Mouse (Mus musculus): ENCODE measurements around the gene Cdc42se2. TPM values are rescaled to one million over a fixed set of nuclear protein-coding genes. Genes with fewer than 3 reads are reported as not detected.

Cdc42se2 gene
- total RNA-seq, 2 experiments from 2014 or later = 14.2 to 17.1 TPM

DNA sequence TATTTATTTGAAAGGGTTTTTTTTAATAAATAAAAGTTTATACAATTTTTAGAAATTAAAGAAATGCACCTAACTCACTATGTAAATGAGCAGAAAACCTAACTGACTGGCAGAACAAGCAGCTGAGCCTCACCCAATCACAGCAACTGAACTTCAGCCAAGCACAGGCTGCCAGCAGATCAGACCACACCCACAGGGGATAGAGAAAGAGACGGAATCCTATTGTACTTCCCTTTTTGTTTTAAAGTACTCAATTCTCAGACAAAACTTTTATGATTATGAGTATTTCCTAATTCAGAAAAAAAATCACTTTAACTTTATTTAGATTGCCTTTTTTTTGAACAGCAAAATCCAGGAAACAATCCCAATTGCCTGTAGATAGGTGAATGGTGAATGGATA lies 29.5 kb downstream of the Cdc42se2 start:
- peak; percentile 28 for DNase-seq (ENCODE audit: low spot score)

DNA sequence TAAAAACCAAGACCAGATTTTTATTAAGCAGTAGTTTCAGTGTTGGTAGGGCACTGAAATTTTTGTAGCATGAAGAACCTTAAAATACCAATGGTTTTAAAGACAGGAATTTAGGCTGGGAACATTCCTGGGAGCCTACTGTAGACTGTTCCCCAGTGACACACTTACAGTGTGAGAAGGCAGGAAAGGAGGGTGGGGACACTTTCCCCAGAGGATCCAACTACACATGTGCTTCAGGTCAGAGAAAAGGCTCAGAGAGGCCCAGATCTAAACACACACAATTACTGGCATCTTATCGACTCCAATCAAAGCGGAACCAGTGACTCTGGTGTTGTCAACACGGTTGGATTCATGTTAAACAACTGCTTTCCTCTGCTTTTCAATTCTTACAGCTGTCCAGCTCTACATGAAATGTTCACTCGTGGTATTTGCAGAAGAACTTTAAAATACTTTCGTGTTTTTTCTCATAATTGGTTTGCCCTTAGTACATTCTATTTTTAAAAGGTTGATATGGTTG lies 32.3 kb downstream of the Cdc42se2 start:
- no peak for DNase-seq (ENCODE audit: low spot score)

DNA sequence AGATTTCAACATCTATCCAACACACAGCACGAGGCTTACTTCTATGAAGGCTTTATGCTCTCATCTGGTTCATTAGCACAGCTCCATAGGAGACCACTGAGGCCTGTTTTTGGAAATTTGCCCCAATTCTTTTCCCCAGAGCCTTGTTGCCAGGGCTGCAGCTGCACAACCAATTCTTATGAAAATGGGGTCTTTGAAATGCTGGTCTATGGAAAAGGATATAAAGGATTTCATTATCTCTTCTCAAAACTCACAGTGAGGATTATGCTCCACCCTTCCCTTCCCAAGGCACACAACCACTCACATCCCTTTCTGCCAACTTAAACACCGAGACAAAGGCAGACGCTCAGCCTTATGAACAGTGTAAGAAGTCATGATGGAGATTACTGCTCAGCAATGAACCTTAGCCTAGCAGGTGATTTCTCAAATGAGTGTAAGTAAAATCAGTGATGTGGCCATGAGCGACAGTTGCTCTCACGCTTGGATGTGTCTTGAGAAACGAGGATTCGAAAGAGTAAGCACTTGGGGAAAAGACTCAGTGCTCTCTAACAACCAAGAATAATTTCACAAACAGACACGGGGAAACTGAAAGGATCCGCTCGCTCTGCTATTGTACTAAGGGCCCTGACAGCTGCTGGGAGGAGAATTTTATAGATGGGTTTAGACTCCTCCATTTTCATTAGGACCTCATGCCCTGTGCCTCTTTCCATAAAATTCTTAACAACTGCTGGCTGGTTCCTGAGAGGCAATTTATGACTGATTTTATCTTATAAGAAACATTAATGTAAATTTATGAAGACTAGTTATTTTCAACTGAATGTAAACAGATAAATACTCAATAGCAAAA lies 33.0 kb downstream of the Cdc42se2 start:
- no peak for DNase-seq (ENCODE audit: low spot score)

DNA sequence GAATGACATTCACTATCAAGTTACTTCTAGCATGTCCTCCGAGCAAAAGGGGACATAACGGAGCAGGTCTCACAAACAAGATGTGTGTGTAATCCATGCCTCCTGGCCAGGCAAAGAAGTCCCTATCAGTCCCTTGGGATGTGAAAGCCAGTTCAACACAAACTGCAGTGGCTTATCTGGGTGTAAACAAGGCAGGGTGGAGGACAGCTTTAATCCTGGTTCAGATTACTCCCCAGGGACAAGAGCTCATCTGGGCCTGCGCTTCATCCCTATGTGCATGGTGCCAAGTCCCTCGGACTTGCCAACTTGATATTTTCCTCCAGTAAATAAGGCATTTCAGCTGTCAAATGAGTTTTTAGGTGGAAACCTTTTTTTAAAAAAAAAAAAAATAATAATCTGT lies 36.0 kb downstream of the Cdc42se2 start:
- DNase-seq (ENCODE audit: low spot score) = peak; percentile 33

DNA sequence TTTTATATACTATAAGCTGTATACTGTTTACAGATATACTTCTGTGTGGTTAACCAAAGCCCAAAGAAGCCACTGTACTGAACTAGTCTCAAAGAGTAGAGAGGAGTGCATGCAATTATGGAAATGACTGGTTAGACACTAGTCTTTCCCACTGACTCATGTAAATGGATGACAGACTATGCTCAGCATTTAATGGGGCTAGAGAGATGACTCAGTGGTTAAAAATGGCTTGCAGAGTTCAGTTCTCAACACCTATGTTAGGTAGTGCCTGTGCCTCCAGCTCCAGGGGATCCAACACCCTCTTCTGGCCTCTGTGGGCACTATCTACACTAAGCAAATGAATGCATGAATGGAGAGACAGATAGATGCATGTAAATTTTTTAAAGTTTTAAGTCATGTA lies 38.6 kb downstream of the Cdc42se2 start:
- DNase-seq (ENCODE audit: low spot score) = no peak

DNA sequence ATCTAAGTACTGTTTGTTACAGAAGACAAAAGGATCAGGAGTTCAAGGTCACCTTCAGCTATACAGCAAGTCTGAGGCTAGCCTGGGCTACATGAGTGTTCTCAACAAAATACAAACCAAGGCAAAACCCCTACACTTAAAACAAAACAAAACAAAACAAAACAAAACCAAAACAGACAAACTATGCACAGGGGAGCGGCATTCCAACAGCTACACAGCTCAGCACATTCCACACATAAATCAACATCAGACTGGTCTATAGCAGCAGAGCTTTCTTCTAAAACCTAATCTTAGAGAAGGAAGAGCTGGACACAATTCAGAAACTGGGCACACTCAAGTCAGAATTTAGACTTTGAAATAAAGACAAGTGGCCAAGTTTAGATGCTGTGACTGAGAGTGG lies 43.2 kb downstream of the Cdc42se2 start:
- DNase-seq (ENCODE audit: low spot score) = no peak

DNA sequence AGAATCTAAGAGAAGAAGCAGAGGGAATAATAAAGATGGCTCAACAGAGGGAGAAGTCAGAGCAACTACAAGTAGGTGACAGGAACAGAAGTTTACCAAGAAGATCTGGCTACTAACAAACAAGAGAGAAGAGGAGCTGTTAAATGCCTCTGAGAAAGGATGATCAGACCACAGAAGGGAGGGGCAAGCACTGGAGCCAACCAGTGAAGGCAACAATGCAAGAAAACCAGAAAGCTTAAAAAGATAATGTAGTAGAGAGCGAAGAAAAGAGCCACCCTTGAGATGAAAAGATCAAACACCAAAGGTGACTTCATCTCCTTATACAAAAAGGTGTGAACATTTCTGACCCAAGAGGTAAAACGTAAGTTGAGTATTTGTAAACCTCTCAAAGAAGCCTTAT lies 46.1 kb downstream of the Cdc42se2 start:
- no peak for DNase-seq (ENCODE audit: low spot score)

DNA sequence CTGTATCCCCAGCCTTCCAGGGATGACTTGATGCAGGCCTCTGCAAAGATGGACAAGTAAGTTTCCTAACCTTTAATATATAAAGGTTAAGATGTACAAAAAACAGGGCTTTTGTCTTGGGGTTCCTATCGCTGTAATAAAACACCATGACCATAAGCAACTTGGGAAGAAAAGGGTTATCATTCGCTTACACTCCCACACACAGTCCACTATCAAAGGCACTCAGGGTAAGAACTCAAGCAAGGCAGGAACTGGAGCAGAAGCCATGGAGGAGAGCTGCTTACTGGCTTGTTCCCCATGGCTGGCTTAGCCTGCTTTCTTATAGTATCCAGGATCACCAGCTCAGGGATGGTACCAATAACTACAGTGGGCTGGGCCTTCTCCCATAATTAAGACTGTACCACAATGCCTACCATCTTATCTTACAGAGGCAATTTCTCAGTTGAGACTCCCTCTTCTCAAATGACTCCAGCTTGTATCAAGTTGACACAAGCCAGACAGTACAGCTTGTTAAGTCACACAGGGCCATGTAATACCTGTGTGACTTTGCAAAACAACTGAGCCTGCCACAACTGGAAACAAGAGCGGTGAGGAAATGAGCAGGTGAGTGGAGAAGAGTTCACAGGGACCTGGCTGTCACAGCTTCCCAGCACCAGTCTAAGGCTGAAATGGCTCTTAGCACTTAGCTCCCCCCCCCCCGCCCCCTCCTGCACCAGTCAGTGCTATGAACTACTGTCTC lies 48.3 kb downstream of the Cdc42se2 start:
- DNase-seq (ENCODE audit: low spot score) = no peak

DNA sequence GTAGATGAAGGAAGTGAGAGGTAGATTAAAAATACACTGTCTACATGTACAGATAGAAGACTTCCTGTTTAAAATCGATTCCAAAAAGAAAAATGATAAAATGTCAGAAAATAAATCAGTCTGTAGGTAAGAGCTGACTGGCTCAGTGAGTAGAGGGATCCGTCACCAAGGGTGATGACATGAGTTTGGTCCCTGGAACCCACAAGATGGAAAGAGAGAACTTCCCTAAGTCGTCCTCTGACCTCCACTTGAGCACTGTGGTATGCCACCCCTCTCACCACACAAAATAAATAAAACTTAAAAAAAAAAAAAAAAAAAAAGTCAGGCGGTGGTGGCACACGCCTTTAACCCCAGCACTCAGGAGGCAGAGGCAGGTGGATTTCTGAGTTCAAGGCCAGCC lies 50.6 kb downstream of the Cdc42se2 start:
- DNase-seq (ENCODE audit: low spot score) = no peak

DNA sequence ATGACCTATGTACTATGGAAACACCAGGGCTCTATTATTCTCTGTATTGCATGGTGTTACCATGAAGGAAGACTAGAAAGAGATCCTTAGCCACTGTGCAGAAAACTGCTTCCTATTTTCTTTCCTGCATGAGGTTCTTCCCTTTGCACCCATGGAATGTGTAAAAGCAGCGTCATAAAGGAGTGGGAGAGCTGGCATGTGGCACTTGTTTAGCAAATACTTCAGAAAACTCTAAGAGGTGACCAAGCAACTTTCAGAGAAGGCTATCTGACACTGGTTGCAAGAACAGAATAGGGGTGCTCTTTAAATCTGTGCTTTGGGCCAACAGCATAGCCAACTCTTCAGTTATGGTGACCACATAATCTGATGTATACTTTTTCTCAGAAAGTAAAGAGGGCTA lies 52.4 kb downstream of the Cdc42se2 start:
- no peak for DNase-seq (ENCODE audit: low spot score)

DNA sequence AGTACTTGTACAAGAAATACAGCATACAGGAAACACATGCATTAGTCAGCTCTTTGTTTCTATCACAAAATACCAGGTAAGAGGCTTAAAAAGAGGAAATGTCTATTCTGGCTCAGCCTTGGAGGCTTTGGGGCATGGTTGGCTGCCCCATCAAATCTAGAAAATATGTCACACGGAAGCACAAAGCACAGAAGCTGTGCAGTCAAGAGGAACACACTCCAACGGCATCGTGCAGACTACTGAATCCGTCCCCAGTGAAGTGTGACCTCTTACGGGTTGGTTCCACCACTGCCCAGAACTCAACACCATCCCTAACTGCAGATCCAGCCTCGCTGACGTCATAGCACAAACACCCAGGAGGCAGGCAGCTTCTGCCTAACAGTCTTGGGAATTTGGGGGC lies 53.9 kb downstream of the Cdc42se2 start:
- DNase-seq (ENCODE audit: low spot score) = no peak

DNA sequence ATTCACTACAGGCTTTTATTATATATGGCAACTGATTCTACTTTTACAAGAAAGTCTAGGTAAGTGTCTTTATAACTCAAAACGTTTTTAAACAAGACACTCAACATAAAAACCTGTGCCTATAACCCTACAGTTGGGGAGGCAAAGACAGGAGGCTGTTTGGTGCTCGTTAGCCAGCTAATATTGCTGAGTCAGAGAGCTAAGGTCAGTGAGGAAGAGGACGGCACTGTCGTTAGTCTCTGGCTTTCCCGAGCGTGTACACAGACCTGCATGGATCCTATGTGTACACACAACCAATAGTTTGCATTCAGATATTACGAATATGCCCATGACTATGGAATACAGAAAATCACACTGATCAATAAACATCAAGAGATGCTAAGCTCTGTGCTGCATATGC lies 56.1 kb downstream of the Cdc42se2 start:
- DNase-seq (ENCODE audit: low spot score) = no peak

DNA sequence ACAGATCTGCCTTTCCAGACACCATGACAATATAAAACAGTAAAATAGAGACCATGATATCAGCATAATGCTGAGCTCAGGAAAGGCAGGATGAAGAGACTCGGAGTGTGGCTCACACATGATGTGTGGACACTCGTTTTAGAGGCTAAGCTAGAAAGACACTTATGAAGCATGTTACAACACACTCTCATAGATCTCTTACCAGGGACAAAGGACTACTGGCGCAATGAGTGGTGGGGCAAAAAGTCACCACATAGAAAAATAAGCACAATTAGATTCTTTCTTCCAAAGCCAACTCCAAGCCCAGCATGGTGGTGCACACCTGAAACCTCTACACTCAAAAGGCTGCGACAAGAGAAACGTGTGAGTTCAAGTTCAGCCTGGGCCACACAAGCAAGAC lies 56.5 kb downstream of the Cdc42se2 start:
- DNase-seq (ENCODE audit: low spot score) = no peak

DNA sequence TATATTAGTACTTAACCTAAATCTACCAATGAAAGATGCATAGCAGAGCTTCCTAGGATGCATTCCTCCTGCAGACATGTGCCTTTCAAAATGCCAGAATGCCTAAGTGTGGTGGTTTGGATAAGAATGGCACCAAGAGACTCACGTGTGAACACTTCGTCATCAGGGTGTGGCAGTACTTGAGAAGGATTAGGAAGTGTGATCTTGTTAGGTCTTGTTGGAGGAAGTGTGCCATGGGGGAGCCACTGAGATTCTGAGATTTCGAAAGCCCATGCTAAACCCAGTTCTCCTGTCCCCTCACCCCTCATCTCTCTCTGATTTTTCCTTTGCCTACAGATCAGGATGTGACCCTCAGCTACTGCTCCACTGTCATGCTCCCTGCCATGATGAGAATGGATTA lies 58.2 kb downstream of the Cdc42se2 start:
- DNase-seq (ENCODE audit: low spot score) = no peak

DNA sequence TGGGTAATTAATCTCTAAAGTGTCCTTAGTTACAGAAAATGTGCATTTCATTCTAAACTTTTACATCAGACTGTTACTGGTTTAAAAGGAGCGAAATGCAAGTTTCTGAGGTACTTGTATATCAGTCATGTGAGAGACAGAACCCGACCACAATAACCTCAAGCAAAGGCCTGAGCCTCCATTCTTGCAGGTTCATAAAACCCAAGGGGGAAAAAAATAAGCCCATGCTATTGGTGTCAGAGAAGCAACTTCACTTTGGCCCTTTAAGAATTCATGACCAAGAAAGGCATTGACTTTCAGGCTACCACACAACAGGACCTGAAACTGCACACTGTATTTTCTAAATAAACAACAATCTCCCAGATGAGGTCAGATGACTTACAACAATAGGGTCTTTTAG lies 59.1 kb downstream of the Cdc42se2 start:
- DNase-seq (ENCODE audit: low spot score) = no peak

DNA sequence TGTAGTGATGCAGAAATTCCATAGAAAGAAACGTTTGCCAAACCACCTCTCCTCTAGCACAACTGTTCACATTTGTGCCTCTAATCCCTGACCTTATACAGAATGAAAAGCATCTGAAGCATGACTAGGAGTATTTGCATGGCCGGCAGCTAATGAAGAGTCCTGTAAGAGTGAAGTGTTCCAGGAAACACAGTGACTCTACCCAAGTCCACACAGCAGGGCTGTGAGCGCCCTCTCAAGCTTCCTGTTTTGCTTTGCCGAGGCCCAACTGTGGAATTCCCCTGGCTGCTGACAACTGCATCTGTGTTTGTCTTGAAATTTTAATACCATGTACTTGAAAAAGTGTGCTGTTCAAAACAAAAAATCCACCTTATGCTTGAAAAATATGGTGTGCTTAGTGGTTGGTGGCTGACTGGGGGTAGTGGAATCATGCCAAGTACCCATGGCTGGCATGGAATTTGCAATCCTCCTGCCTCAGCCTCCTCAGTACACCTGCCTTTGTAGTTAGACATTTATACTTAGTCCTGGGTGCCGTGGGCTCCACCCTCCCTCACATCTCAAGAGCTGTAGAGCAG lies 60.1 kb downstream of the Cdc42se2 start:
- DNase-seq (ENCODE audit: low spot score) = no peak

DNA sequence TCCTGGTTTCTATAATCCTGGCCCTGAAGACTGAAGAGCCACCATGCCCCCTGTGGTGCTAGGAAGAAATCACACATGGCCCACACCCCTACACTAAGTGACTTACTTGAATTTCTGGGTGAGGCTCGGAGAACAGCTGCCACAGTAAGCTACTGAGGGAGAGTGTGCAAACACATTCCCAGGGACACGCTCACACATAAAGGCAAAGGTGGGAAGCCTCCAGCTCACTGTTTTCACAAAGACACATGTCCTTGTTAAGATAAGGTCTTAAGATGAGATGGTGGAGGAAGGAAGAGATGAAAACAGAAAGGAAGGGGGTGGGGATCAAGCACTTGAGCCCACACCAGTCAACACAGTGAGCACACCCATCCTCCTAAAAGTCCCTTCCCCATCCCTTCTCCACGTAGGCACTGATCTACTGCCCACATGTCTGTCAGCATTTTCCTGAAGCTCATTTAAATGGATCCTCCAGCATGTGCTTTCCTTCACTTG lies 60.9 kb downstream of the Cdc42se2 start:
- DNase-seq (ENCODE audit: low spot score) = no peak

DNA sequence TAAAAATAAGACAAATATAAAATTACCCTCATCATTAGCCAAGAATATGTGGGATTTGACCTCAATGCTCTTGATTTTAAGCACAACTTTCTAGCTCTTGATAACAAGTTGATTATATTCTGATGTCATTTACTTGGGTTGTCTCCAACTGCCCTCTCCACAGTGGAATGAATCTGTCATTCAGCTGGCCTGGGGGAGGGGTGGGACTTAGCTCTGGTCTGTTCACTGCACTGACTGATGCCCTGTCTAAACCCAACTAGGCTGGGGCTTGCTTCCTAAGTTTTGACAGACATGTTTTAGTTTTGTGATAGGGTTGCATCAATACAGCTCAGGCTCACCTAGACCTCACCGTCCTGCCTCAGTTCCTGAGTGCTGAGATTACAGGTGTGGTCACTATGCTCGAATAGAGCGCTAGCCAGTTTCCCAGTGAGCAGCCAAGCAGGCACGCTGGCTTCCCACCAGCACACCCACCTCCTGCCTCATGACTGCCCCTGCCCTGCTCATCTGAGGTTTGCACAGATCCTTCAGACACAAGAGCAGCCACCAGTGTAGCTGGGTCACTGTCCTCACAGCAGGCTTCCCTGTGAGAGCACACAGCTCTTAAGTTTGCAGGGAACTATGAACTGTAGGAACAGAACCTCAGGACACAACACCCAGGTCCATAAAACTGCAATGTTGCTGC lies 63.0 kb downstream of the Cdc42se2 start:
- DNase-seq (ENCODE audit: low spot score) = no peak

DNA sequence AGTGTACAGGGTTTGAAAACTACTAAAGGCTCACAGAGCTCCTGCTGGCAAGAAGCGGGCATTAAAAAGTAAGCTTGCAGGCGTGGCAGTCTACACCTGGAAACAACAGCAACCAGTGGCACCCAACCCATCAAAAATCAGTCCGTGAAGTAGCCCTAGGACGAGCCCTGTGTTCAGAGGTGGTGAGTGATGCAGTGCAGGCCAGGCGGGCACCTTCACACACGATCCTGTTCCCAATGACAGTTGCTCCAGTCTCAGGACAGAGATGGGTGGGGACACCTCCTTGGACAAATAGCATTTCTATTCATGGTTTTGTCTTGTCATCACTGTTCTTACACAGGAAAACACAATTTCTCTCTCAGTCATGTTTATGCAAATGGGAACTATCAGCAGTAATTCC lies 65.4 kb downstream of the Cdc42se2 start:
- DNase-seq (ENCODE audit: low spot score) = no peak

DNA sequence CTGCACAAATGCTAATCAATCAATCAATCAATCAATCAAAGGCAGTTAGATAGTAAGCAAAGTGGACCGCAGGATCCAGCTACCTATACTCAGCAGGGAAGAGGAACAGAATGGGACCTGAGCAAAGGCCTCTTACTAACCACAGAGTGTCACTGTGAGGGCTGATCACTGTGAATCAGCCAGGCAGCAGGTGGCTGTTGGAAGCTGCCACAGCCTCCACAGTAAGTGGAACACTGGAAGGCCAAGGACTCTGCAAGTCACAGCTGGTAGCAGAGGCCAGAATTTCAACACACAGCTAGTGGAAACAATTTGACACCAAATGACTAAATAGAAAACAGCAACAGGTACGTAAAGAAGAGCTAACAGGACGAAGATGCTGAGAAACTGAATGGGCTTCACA lies 68.9 kb downstream of the Cdc42se2 start:
- no peak for DNase-seq (ENCODE audit: low spot score)

DNA sequence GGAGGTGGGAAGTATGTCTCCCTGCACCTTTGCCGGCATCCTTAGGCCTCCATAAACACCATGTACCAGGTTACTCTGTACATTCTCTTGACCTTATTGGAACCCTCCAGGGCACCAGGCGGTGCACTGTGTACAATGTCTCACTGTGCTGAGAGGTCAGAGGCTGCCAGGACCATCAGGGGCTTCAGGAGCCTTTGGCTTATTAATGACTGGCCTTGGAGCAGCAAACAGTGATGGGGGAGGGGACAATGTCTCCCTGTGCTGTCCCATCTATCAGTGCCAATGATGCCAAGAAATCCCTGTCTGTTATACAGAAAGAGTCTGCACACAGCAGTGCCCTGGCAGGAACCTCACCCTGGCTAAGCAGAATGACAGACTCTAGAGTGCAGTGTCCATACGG lies 69.6 kb downstream of the Cdc42se2 start:
- DNase-seq (ENCODE audit: low spot score) = no peak

DNA sequence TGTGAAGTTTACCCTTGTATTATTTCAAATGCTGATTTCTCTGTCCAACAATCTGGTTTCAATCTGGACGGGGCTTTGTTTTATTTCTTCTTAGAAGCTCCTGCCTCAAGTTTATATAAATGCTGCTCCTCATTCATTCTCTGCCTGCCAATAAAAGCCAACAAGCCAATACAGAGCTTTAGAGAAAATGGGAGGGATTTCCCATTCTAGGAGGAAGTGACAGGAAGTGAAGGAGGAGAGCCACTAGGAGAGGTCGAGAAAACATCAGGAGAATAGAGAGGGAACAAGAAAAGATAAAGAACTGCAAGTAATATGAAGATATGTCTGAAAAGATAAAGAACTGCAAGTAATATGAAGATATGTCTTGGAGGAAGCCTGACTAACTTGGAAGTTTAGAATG lies 74.6 kb downstream of the Cdc42se2 start:
- no peak for DNase-seq (ENCODE audit: low spot score)
